Mouse (Mus musculus): ENCODE results near the gene Trak1. TPM values are rescaled to one million over a fixed set of nuclear protein-coding genes. Genes with fewer than 3 reads are reported as not detected.
A peak's percentile ranks its signal among the peaks of the same experiment; 100 is the strongest.

Gene Trak1
- total RNA-seq, 2 experiments from 2014 or later: 288 to 301 TPM

DNA sequence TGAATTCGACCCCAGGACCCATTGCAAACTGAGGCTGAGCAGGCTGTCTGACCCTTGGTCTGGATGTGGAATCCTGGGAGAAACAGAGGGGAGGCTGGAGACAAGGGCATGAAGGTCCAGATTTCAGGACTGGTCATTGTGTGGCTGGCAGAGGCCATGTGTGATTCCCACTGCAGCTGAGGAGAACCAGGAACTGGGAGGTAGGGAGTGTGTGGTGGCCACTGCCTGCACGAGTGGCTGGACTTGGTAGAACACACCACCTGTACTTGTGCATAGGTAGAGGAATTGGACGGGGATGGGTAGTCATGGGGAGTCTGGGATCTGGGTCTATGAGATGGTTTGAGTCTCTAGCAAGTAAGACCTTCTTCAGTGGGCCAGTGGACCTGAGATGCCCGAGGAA, 76.2 kb downstream of the Trak1 start:
- no peak for DNase-seq

DNA sequence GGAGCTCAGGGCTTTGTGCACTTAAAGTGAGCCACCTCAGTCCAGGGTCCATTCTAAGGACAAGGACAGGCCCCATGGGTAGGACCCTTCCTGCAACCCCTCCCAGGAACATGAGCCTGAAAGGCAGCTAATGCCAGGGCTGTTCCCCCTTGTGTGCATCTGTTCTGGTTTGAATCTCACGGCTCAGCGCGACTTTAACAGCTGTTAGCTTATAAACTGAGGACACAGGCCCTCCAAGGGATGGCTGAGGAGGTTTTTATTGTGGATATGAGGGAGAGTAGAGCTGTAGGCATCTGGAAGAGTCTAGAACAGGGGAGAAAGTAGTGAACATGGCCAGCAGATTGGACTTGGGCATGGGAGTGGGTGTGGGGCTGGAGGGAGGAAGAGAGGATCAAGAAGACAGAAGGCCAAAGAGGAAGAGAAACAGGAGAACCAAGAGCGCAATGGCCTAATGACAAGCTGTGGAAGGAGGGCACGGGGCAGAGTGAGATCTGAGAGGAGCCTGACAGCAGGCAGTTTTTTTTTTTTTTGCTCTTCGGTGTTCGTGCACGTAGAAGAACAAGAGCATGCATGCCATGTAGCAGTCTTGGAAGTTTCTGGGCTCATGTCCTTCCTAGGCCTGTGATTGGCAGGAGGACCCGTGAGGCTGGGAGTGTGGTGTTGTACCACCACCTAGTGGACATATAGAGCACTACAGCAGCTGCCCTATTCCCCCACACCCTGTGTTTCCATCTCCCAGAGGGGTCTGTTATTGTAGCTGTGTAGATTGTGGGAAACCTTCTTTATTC, 77.0 kb downstream of the Trak1 start:
- DNase-seq: peak; percentile 76

- DNase-seq: no peak
Measured at GRCm38 (mm10) chr9:121374864-121375255, 77.6 kb downstream of the Trak1 start.

DNA sequence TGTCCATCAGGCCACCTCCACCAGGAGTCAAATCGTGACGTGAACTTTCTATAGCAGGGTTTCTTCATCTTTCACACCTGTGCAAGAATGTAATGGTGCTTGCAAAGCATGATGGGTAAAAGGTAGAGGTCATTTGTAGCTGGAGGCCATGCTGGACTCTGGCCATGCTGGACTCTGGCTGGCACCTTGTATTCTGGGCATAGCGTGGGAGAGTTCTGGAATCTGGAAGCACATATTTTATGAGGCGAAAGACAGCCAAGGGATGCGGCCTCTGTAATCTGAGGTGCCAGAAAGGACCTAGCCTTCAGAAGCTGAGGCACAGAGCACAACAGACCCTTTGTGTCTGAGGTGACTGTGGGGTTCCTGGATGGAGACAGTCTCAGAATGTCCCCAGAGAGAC, 78.8 kb downstream of the Trak1 start:
- DNase-seq: no peak

DNA sequence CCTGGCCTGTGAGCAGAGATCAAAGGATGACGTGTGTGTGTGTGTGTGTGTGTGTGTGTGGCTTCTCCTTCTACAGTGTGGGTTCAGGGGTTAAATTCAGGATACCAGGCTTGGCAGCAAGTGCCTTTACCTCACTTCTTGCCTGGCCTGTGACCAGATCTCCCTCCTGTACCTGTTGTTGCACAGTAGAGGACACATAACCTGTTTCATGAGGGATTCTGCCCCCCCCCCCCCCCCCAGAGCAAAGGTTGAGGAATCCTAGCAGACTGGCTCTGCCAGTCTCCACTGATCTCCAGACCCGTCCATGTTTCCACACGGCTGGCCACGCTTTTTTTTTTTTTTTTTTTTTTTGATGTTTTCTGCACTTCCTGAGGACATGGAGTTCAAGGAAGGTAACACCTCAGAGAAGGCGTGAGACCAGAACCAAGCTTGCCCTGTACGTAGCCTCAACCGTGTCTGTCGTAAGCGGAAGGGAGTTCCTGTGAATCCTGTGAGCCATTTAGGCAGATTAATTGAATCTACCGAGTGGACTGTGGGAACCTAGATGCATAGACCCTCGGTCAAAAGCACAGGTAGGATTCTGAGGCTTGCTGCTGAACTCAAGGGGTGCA, 83.1 kb downstream of the Trak1 start:
- DNase-seq: no peak

GRCm38 (mm10) chr9:121381678-121382297, 84.5 kb downstream of the Trak1 start:
- DNase-seq: no peak

DNA sequence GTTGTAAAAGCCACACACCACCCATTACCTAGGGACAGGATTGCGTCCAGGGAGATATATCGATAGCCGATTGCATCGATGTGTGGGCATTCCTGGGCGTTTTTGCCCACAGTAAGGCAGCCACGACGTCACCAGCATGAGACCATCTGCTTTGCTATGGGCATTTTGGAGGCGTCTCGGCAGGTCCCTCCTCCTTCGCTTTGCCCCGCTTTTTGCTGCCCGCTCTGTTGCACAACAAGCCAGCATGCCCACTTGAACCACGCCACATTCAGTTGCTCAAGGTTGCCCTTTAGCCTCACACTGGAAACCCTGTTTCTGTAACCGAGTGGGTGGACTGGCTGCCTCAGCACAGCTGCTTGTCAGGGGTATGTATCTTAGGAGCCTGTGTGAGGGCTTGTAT, 85.3 kb downstream of the Trak1 start:
- no peak for DNase-seq

- no peak for DNase-seq
Measured at GRCm38 (mm10) chr9:121383180-121383586, 85.9 kb downstream of the Trak1 start.

GRCm38 (mm10) chr9:121384620-121385019, 87.3 kb downstream of the Trak1 start:
- no peak for DNase-seq

- peak; percentile 85 for DNase-seq
Measured at GRCm38 (mm10) chr9:121385091-121385748, 87.9 kb downstream of the Trak1 start.

GRCm38 (mm10) chr9:121385749-121386350, 88.5 kb downstream of the Trak1 start:
- no peak for DNase-seq

DNA sequence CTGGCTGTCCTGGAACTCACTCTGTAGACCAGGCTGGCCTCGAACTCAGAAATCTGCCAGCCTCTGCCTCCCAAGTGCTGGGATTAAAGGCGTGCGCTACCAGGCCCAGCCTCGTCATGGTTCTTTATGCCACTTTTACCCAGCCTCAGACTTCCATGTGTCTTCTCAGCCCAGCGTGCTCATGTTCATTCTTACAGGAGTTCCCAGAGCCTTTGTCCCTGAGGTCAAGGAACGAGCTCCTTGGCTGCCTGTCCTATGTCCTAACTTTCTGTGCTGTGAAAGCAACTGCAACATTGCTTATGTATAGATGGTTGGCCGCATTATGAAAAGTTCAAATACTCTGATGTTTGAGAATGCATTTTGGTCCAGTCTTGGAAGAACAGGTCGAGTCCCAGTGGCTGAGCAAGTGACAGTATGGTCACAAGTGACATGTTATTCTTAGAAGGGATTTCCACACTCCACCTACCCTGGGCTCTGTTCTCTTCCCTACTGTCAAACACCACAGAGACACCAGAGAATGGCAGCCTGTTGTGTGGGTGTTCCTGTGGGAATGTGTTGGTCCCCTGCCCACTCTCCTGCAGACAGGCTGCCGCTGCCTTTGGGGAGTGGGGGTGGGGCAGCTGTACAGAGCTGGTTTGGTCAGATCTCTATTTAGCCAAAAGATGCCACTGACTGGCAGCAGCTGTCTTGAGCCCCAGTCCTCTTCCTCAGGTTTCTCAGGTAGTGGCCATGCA, 90.4 kb downstream of the Trak1 start:
- DNase-seq: peak; percentile 64

- DNase-seq: no peak
Measured at GRCm38 (mm10) chr9:121388273-121388931, 91.1 kb downstream of the Trak1 start.

DNA sequence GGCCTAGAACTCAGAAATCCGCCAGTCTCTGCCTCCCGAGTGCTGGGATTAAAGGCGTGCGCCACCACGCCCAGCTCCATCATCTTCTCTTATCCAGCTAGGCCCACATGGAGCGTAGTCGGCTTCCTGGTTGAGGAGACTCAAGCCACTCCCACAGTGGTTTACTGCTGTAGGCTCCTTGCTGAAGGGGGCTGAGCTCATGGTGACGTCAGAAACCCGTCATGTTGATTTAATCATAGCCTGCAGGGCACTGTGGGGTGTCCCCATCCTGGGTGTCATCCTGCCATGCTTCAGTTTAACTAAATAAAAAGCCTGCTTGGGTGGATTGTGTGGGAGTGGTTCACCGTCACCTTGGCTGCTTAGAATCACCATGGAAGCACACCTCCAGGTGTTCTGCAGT, 92.0 kb downstream of the Trak1 start:
- no peak for DNase-seq

- DNase-seq: no peak
Measured at GRCm38 (mm10) chr9:121391898-121392297, 94.6 kb downstream of the Trak1 start.

GRCm38 (mm10) chr9:121392427-121392826, 95.1 kb downstream of the Trak1 start:
- peak; percentile 84 for DNase-seq

- no peak for DNase-seq
Measured at GRCm38 (mm10) chr9:121393104-121393503, 95.8 kb downstream of the Trak1 start.

DNA sequence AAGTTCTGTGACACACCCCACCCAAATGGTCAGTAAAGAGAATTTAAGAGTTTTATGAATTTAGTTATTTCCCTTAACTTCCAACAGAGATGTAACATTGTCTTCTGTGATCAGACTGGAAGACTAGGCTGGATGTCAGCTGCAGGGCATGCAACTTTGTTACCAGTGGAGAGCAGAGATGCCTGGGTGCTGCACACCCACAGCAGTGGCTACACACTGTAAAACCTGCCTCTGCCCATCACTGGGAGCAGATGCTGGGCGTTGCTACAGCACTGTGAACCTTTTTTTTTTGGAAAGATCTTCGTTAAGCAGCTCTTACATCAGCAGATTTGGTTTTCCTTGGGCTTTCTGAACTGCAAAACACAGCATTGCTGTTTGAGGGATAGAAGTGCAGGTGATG, 97.6 kb downstream of the Trak1 start:
- DNase-seq: no peak

GRCm38 (mm10) chr9:121395812-121396211, 98.5 kb downstream of the Trak1 start:
- no peak for DNase-seq

DNA sequence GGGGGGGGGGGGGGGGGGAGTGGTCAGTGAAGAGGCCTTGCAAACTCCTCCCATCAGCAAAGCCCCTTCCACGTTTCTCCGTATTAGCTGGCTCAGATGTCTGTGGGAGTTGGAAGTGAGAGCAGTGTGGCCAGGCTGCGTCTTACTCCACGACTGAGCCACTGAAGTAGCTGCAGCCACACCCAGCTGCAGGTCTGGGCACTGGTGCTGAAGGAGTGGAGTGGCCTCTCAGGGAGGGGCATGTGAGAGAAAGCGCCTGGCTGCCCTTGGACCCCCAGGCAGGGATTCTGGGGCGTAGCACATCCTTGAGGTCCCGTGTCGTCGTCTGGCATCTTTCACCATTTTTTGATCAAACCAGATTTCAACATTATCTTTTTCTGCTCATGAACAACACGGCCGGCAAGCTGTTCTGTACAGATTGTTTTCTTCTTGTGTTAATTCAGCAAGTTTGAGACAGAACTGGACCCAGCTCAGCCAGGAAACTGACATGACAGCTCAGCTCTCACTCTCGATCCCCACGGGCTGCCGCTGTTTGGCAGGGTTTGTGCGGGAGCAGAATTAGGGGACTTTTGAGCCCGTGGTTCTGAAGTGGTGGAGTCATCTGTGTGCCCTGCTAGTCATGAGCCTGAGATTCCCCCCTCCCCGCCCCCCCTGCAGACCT, 100.9 kb downstream of the Trak1 start:
- DNase-seq: peak; percentile 36

- DNase-seq: no peak
Measured at GRCm38 (mm10) chr9:121398761-121399160, 101.5 kb downstream of the Trak1 start.
